ENCODE assay signal across 22 mouse cellular contexts in genomic region chr6:85888961-85889360, GRCm38 (mm10). TPM values are rescaled to one million over a fixed set of nuclear protein-coding genes. Genes with fewer than 3 reads are reported as not detected.
"Had no signal": no experiment of that assay in that cellular context is flagged by ENCODE, and none has a peak within 500 bp of the region (broad histone marks: within the 10 kb centered on the region; RNA-seq: fewer than 3 reads in every experiment).

No protein-coding gene starts in this region.

- H3K9ac ChIP-seq: liver, embryonic 13.5 days; neural tube, embryonic 12.5 days had no signal

- H3K4me2 ChIP-seq: liver, embryonic 13.5 days; neural tube, embryonic 12.5 days had no signal

- H3K4me1 ChIP-seq: liver, embryonic 13.5 days; neural tube, embryonic 12.5 days had no signal

- H3K27me3 ChIP-seq: liver, embryonic 13.5 days; neural tube, embryonic 12.5 days had no signal

- ATAC-seq: intestine, embryonic 16.5 days had no signal

- H3K27ac ChIP-seq: liver, embryonic 13.5 days; macrophage; neural tube, embryonic 12.5 days; stomach, postnatal 0 days had no signal

- DNase-seq: kidney, adult 18-20 months; kidney, adult 9 months; kidney, postnatal 14 days; kidney, postnatal 4 days; left cerebral cortex, postnatal 4 days; liver, embryonic 13.5 days; lung, adult 2 months; lung, postnatal 14 days; midbrain, embryonic 14.5 days; right cerebral cortex, adult 18-20 months; right cerebral cortex, postnatal 14 days; right cerebral cortex, postnatal 4 days; thymus, adult 18-20 months; thymus, postnatal 36 days had no signal

- H3K36me3 ChIP-seq: liver, embryonic 13.5 days; neural tube, embryonic 12.5 days had no signal

- H3K4me3 ChIP-seq: liver, embryonic 13.5 days; neural tube, embryonic 12.5 days had no signal

RNA-seq across cellular contexts. Expression of gene Nat8f2, which starts 20.0 kb away (rescaled TPM):
- polyA plus RNA-seq: intestine, embryonic 16.5 days; limb, embryonic 14.5 days; liver, embryonic 13.5 days; liver, embryonic 16.5 days; lung, embryonic 16.5 days; macrophage; midbrain, embryonic 14.5 days; neural tube, embryonic 12.5 days; stomach, embryonic 14.5 days; stomach, postnatal 0 days had no signal

RNA-seq across cellular contexts. Expression of gene Nat8, which starts 57.1 kb away (rescaled TPM):
- polyA plus RNA-seq: liver, embryonic 13.5 days; lung, embryonic 16.5 days; macrophage; midbrain, embryonic 14.5 days; neural tube, embryonic 12.5 days; stomach, embryonic 14.5 days; stomach, postnatal 0 days had no signal
